ENCODE assay signal across 8 mouse cellular contexts in genomic region chr10:80995091-80995632, GRCm38 (mm10). TPM values are rescaled to one million over a fixed set of nuclear protein-coding genes. Genes with fewer than 3 reads are reported as not detected.
DNase-seq lines count a peak whose midpoint lies in the region; ATAC-seq and TF ChIP-seq lines count a peak whose summit lies in the region.

No protein-coding gene starts in this region.

- peak overlapping the region; percentile 40 for H3K4me2 ChIP-seq in forebrain, postnatal 0 days (ENCODE audit: low read depth)

- no peaks in the 10 kb centered on the region for H3K27me3 ChIP-seq in forebrain, postnatal 0 days (ENCODE audit: insufficient read depth, low read length)

- no peak overlapping the region for H3K27ac ChIP-seq in forebrain, postnatal 0 days (ENCODE audit: low read depth, low read length)

- WGBS in forebrain, postnatal 0 days = 9% methylated on average over 21 of the region's 21 CpGs

- H3K9ac ChIP-seq in forebrain, postnatal 0 days = no peak overlapping the region

- DNase-seq in MEL-GATA-1-ER (ENCODE audit: extremely low read depth, low read depth) = peak; percentile 65
- DNase-seq in cerebellum, adult 18-20 months = peak; percentile 86 to 90
- DNase-seq in forebrain, postnatal 0 days = peak; percentile 91
- DNase-seq in heart, postnatal 4 days = peak; percentile 90
- DNase-seq in layer of hippocampus, postnatal 36 days = peak; percentile 83 to 84
- peak; percentile 75 to 87 for DNase-seq in lung, postnatal 4 days
- peak; percentile 88 for DNase-seq in retina, postnatal 1 day
- DNase-seq in thymus, postnatal 4 days = peak; percentile 88

- H3K4me1 ChIP-seq in forebrain, postnatal 0 days (ENCODE audit: insufficient read depth) = peaks cover 2% of the 10 kb centered on the region; the same call in 1 of the 2 replicates

- H3K4me3 ChIP-seq in forebrain, postnatal 0 days (ENCODE audit: low read depth, low read length) = no peak overlapping the region

- H3K36me3 ChIP-seq in forebrain, postnatal 0 days (ENCODE audit: insufficient read depth) = no peaks in the 10 kb centered on the region

- H3K9me3 ChIP-seq in forebrain, postnatal 0 days (ENCODE audit: low read length) = no peaks in the 10 kb centered on the region

- peak; percentile 59 for ATAC-seq in forebrain, postnatal 0 days

- TF ChIP-seq CTCF in forebrain, postnatal 0 days (IDR thresholded peaks at IDR 0.05; ENCODE audit: low read depth) = peak; percentile 100

RNA-seq across cellular contexts. Expression of gene Gng7, which starts 19.6 kb away (rescaled TPM):
- 64.5 and 91.4 TPM in 2 replicates for total RNA-seq in forebrain, postnatal 0 days (2014; rRNA removed)
- 76.2 and 85.7 TPM in 2 replicates for polyA plus RNA-seq in forebrain, postnatal 0 days (2015; fragmentation: Nextera tagmentation; extraction: Ambion mirVana)
- under 1 TPM; 0.38 to 0.47 TPM for total RNA-seq in heart, postnatal 4 days (2021)
- total RNA-seq in layer of hippocampus, postnatal 36 days (2021) = 100 to 1,000 TPM; 161 to 175 TPM

RNA-seq across cellular contexts. Expression of gene Diras1, which starts 30.3 kb away (rescaled TPM):
- 65.4 and 76.0 TPM in 2 replicates for total RNA-seq in forebrain, postnatal 0 days (2014; rRNA removed)
- polyA plus RNA-seq in forebrain, postnatal 0 days (2015; fragmentation: Nextera tagmentation; extraction: Ambion mirVana) = 66.1 and 70.2 TPM in 2 replicates
- total RNA-seq in heart, postnatal 4 days (2021) = not detected
- 10 to 100 TPM; 96.5 to 98.1 TPM for total RNA-seq in layer of hippocampus, postnatal 36 days (2021)

RNA-seq across cellular contexts. Expression of gene Slc39a3, which starts 42.1 kb away (rescaled TPM):
- 82.1 and 104 TPM in 2 replicates for total RNA-seq in forebrain, postnatal 0 days (2014; rRNA removed)
- 43.5 and 45.2 TPM in 2 replicates for polyA plus RNA-seq in forebrain, postnatal 0 days (2015; fragmentation: Nextera tagmentation; extraction: Ambion mirVana)
- total RNA-seq in heart, postnatal 4 days (2021) = 1 to 10 TPM; 7.6 to 7.8 TPM
- total RNA-seq in layer of hippocampus, postnatal 36 days (2021) = 10 to 100 TPM; 69.6 to 71.4 TPM

Comparison
In these comparisons a context has a peak if more than half of its experiments do, and no peak if none do; other contexts are left out.
1. RNA of gene Gng7, which starts 19.6 kb away (total RNA-seq): 161 to 175 TPM in layer of hippocampus, postnatal 36 days and 64.5 to 91.4 TPM in forebrain, postnatal 0 days; 0.38 to 0.47 TPM in heart, postnatal 4 days; every median in the first group is over 10 times any median in the second.
2. RNA of gene Diras1, which starts 30.3 kb away (total RNA-seq): 96.5 to 98.1 TPM in layer of hippocampus, postnatal 36 days and 65.4 to 76.0 TPM in forebrain, postnatal 0 days; not detected in heart, postnatal 4 days; every median in the first group is over 10 times any median in the second.
3. Peak in every context shown above with its lines, with median percentiles within 50 percentile points of each other: DNase-seq.